Mouse (Mus musculus) heart, embryonic 14.5 days (tissue): ENCODE data around the gene Prkaa1. TPM values are rescaled to one million over a fixed set of nuclear protein-coding genes. Genes with fewer than 3 reads are reported as not detected.

Source experiments
- polyA plus RNA-seq: library from polyadenylated mRNA; unstranded; fragments of >200 nt; fragmentation: Nextera tagmentation; extraction: Ambion mirVana; gene quantifications from 2 replicates; pipeline ENCODE4 v1.2.1, GENCODE M21; 2014

The Prkaa1 gene
- polyA plus RNA-seq, 1 experiment from 2014 or later = 20.9 TPM

Other genes with a start within 250 kb of the Prkaa1 start
- not detected in 2 replicates for gene Mroh2b, start 245.1 kb upstream of the Prkaa1 start, polyA plus RNA-seq
- gene C7, start 80.1 kb upstream of the Prkaa1 start, polyA plus RNA-seq = 0.12 TPM in 1 of 2 replicates, not detected in the other
- gene Card6, start 35.3 kb upstream of the Prkaa1 start, polyA plus RNA-seq = 1.9 and 3.6 TPM in 2 replicates
- 480 and 512 TPM in 2 replicates for gene Rpl37, start 27.2 kb upstream of the Prkaa1 start, polyA plus RNA-seq
- gene Ttc33, start 41.7 kb downstream of the Prkaa1 start, polyA plus RNA-seq = 36.8 and 39.7 TPM in 2 replicates
- gene Ptger4, start 100.3 kb downstream of the Prkaa1 start, polyA plus RNA-seq = 3.3 and 4.1 TPM in 2 replicates